Mouse (Mus musculus) ovary, postnatal 14 days (tissue): ENCODE measurements around the gene 1700067K01Rik.

ENCODE experiments used
- DNase-seq: peaks from one replicate; pipeline ENCODE4 v3.0.0; 2022; ENCODE audit warnings: low spot score

Gene 1700067K01Rik

DNA sequence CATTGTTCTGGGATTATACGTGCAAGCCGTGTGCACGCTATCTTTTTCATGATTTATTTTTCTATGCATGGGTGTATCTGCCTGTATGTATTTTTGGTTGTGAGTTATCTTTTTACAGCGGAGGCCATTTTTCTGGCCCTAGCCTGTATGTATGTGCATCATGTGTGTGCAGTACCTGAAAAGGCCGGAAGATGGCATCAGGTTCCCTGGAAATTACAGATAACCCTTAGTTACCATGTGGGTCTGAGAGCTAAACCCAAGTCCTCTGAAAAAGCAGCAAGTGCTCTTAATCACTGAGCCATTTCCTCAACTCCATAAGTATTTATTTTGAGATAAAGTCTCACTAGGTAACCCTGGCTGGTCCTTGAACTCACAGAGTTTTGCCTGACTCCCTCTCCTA lies 51.9 kb downstream of the 1700067K01Rik start:
- no peak for DNase-seq
